Mouse (Mus musculus) midbrain, postnatal 0 days (tissue): ENCODE results near the gene Zbtb46. TPM values are rescaled to one million over a fixed set of nuclear protein-coding genes. Genes with fewer than 3 reads are reported as not detected.

Experiments
- ATAC-seq: fragments of 200-750 bp; cut with Nextera tagmentation; 2 replicates; pipeline ENCODE4 v1.8.0; 2017; ENCODE audit warnings: moderate number of reproducible peaks, mild to moderate bottlenecking, moderate TSS enrichment, moderate library complexity; ENCODE audit not compliant: low FRiP score
- DNase-seq: peaks from one replicate; pipeline ENCODE4 v3.0.0-alpha.2; 2015; ENCODE audit warnings: low spot score
- H3K27ac ChIP-seq: fragments of 300-500 bp; sonication (generic); 2 replicates; pipeline ENCODE4 v1.5.1; 2014; ENCODE audit warnings: low read depth, mild to moderate bottlenecking, low read length, mixed read lengths
- H3K27me3 ChIP-seq: fragments of 300-500 bp; sonication (generic); 2 replicates; pipeline ENCODE4 v1.6.1; 2014; ENCODE audit warnings: low read length, control low read depth, mixed read lengths; ENCODE audit not compliant: insufficient read depth
- H3K36me3 ChIP-seq: fragments of 300-500 bp; sonication (generic); 2 replicates; pipeline ENCODE4 v1.6.1; 2014; ENCODE audit warnings: low read length, control low read depth, mixed read lengths; ENCODE audit not compliant: insufficient read depth
- H3K4me1 ChIP-seq: fragments of 300-500 bp; sonication (generic); 2 replicates; pipeline ENCODE4 v1.6.1; 2014; ENCODE audit warnings: mild to moderate bottlenecking, control low read depth, antibody characterized with exemption, low read length, mixed read lengths; ENCODE audit not compliant: insufficient read depth
- H3K4me2 ChIP-seq: fragments of 300-500 bp; sonication (generic); 2 replicates; pipeline ENCODE4 v1.6.1; 2014; ENCODE audit warnings: low read depth, mild to moderate bottlenecking, low read length, mixed read lengths; ENCODE audit not compliant: poor library complexity, severe bottlenecking
- H3K4me3 ChIP-seq: fragments of 300-500 bp; sonication (generic); 2 replicates; pipeline ENCODE4 v1.5.1; 2014; ENCODE audit warnings: low read depth, mild to moderate bottlenecking, low read length, moderate library complexity
- H3K9ac ChIP-seq: fragments of 300-500 bp; sonication (generic); replicated peaks from 2 replicates; pipeline ENCODE4 v1.6.1; 2014; ENCODE audit warnings: mild to moderate bottlenecking, low read length, moderate library complexity, mixed read lengths; ENCODE audit not compliant: poor library complexity, severe bottlenecking
- H3K9me3 ChIP-seq: fragments of 300-500 bp; sonication (generic); 2 replicates; pipeline ENCODE4 v1.6.1; 2016; ENCODE audit warnings: low read length, control low read depth
- CTCF ChIP-seq: IDR thresholded peaks from 2 replicates; pipeline ENCODE4 v1.5.1; 2016; ENCODE audit warnings: antibody characterized with exemption, mild to moderate bottlenecking
- WGBS: fragments of 180-500 bp; shearing (Covaris S2); extraction: QIAGEN DNeasy Blood & Tissue Kit; methylation state at CpG from one replicate; pipeline ENCODE4 v1.1.7; 2014; 5-methylcytosine and 5-hydroxymethylcytosine counted together
- polyA plus RNA-seq: library from polyadenylated mRNA; unstranded; fragments of >200 nt; fragmentation: Nextera tagmentation; extraction: Ambion mirVana; gene quantifications from 2 replicates; pipeline ENCODE4 v1.2.1, GENCODE M21; 2015
- total RNA-seq: library from RNA; depleted of rRNA; stranded (reverse); fragments of >200 nt; gene quantifications from 2 replicates; pipeline ENCODE4 v1.2.3, GENCODE M21; 2014

Gene Zbtb46
- total and polyA plus RNA-seq, 2 experiments from 2014 or later = 18.4 to 25.8 TPM

- Histone ChIP-seq H3K4me2 (no peak overlapping the region), H3K4me1 (no peaks in the 10 kb centered on the region), H3K27me3 (no peaks in the 10 kb centered on the region), H3K4me3 (no peak overlapping the region), H3K36me3 (peaks cover 8% of the 10 kb centered on the region; the same call in 1 of the 2 replicates), H3K9me3 (no peaks in the 10 kb centered on the region), H3K27ac (no peak overlapping the region), H3K9ac (no peak overlapping the region)
- DNase-seq (no peak), ATAC-seq (no peak)
- no peak for TF ChIP-seq CTCF
- WGBS = 72% methylated on average over 4 of the region's 4 CpGs
Measured at GRCm38 (mm10) chr2:181420426-181420825, 38.8 kb downstream of the Zbtb46 start.

GRCm38 (mm10) chr2:181419359-181419758 lies 39.9 kb downstream of the Zbtb46 start:
- Histone ChIP-seq H3K4me2 (no peak overlapping the region), H3K27ac (no peak overlapping the region), H3K4me3 (no peak overlapping the region), H3K27me3 (no peaks in the 10 kb centered on the region), H3K36me3 (peaks cover 8% of the 10 kb centered on the region; the same call in 1 of the 2 replicates), H3K9me3 (no peaks in the 10 kb centered on the region), H3K9ac (no peak overlapping the region), H3K4me1 (no peaks in the 10 kb centered on the region)
- no peak for TF ChIP-seq CTCF
- no peak for DNase-seq
- 78% methylated on average over 7 of the region's 7 CpGs for WGBS
- ATAC-seq = no peak

GRCm38 (mm10) chr2:181415945-181416344 lies 43.3 kb downstream of the Zbtb46 start:
- Histone ChIP-seq H3K4me3 (no peak overlapping the region), H3K27ac (no peak overlapping the region), H3K4me2 (no peak overlapping the region), H3K9ac (no peak overlapping the region), H3K4me1 (no peaks in the 10 kb centered on the region), H3K9me3 (no peaks in the 10 kb centered on the region), H3K27me3 (no peaks in the 10 kb centered on the region), H3K36me3 (0 out of 2 replicates have a peak, but pooled peaks cover 7% of the 10 kb centered on the region)
- TF ChIP-seq CTCF = no peak
- 57% methylated on average over 3 of the region's 3 CpGs for WGBS
- DNase-seq = peak; percentile 29
- no peak for ATAC-seq

GRCm38 (mm10) chr2:181413141-181413540 lies 46.1 kb downstream of the Zbtb46 start:
- DNase-seq (no peak), ATAC-seq (no peak)
- Histone ChIP-seq H3K36me3 (0 out of 2 replicates have a peak, but pooled peaks cover 7% of the 10 kb centered on the region), H3K9ac (no peak overlapping the region), H3K9me3 (no peaks in the 10 kb centered on the region), H3K4me3 (no peak overlapping the region), H3K27me3 (no peaks in the 10 kb centered on the region), H3K4me1 (no peaks in the 10 kb centered on the region), H3K4me2 (no peak overlapping the region), H3K27ac (no peak overlapping the region)
- no peak for TF ChIP-seq CTCF
- WGBS = 63% methylated on average over 2 of the region's 2 CpGs

DNA sequence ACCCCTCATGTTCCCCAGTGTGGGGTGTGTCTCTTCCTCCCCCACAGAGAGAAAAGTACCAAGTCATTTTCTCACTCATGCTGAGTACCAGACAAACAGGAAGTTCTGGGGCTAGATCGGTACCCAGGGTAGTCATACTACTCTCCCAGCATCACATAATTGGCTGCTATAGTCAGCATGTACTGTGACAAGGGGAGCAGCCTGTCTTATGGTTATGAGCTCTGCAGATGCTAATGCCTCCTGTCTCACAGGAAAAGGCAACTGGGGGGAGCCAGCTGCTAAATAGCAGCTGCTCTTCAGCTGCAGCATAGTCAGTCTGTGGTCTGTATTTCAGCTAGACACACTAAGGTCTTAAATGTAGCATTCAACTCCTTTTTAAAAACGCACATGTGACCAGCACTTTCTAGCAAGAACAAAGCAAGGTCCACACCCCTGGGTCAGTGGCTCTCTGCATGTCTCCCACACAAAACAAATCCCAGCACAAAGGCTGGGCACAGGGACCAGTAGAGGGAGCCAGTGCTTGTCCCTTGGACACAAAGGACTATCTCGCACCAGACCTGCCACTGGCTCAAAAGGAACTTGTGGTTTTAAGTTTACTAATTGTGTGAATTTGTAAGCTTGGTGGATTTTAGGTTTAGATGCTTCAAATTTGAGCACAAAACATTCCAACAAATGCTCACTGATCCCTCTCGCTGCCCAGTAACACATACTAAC lies 48.3 kb downstream of the Zbtb46 start:
- 35% methylated on average over 4 of the region's 4 CpGs for WGBS
- Histone ChIP-seq H3K27ac (no peak overlapping the region), H3K4me3 (no peak overlapping the region), H3K9me3 (no peaks in the 10 kb centered on the region), H3K9ac (no peak overlapping the region), H3K4me1 (no peaks in the 10 kb centered on the region), H3K36me3 (0 out of 2 replicates have a peak, but pooled peaks cover 7% of the 10 kb centered on the region), H3K27me3 (no peaks in the 10 kb centered on the region), H3K4me2 (no peak overlapping the region)
- peak; percentile 80 for TF ChIP-seq CTCF
- ATAC-seq (no peak), DNase-seq (peak; percentile 77)

DNA sequence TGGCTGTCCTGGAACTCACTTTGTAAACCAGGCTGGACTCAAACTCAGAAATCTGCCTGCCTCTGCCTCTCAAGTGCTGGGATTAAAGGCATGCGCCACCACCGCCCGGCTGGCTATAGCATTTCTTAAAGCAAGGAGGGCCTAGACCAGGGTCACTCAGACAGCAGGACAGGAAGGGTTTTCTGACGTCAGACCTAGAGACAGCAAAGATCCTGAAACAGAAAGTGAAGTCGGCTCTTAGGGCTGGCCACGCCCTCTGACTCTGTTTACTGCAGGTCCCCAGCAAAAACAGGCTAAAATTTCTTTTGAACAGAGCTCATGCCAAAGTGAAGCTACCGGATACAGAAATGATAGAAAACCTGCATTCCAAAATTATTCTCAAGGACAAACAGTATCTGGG lies 49.6 kb downstream of the Zbtb46 start:
- H3K4me2 ChIP-seq = no peak overlapping the region
- WGBS = 85% methylated on average over 7 of the region's 7 CpGs
- H3K27ac ChIP-seq = no peak overlapping the region
- no peaks in the 10 kb centered on the region for H3K4me1 ChIP-seq
- no peak for TF ChIP-seq CTCF
- no peak for DNase-seq
- ATAC-seq = no peak
- no peak overlapping the region for H3K4me3 ChIP-seq
- H3K36me3 ChIP-seq = 0 out of 2 replicates have a peak, but pooled peaks cover 7% of the 10 kb centered on the region
- no peaks in the 10 kb centered on the region for H3K9me3 ChIP-seq
- no peaks in the 10 kb centered on the region for H3K27me3 ChIP-seq
- H3K9ac ChIP-seq = no peak overlapping the region
